Mouse (Mus musculus) layer of hippocampus, postnatal 25 days (tissue): ENCODE measurements around the gene Mettl17. TPM values are rescaled to one million over a fixed set of nuclear protein-coding genes. Genes with fewer than 3 reads are reported as not detected.
A peak's percentile ranks its signal among the peaks of the same experiment; 100 is the strongest.
"Not testable (repeated sequence)": the region's sequence is repeated elsewhere in the genome, so short reads cannot be mapped to it uniquely, and the experiment has no call there.

ENCODE experiments used
- DNase-seq, 2 experiments: peaks; one replicate each; pipeline ENCODE4 v3.0.0; 2022; ENCODE audit warnings: mixed read lengths in 2 of 2, low spot score in 1 of 2; ENCODE audit errors: extremely low spot score in 1 of 2
- microRNA-seq, 2 experiments: library from miRNA; unstranded; fragments of <30 nt; microRNA quantifications; one replicate each; pipeline ENCODE4 v1.2.0; 2021
- total RNA-seq, 2 experiments: library from RNA; stranded (reverse); gene quantifications; 2 replicates each; pipeline ENCODE4 v1.2.3; 2021

The Mettl17 gene
- total RNA-seq, 2 experiments from 2014 or later, result 25.2 to 38.9 TPM

DNA sequence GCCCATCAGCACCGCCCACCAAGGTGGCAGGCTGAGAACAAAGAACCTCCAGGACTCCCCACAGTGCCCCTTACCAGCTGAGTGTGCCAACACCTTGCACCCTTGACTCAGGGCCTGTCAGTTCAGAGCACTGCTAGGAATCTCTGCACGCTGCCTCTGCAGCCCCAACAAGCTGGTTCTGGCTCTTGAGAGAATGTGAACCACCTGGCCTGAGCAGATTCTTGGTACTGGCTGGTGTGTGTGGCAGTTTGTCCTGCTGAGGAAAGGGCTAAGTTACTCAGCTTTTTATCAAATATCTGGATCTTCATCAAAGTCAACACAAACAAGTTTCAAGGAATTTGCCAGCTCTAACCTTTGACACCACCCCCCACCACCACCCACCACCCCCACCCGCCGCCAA is 38.9 kb downstream of the Mettl17 start:
- DNase-seq, result no peak

DNA sequence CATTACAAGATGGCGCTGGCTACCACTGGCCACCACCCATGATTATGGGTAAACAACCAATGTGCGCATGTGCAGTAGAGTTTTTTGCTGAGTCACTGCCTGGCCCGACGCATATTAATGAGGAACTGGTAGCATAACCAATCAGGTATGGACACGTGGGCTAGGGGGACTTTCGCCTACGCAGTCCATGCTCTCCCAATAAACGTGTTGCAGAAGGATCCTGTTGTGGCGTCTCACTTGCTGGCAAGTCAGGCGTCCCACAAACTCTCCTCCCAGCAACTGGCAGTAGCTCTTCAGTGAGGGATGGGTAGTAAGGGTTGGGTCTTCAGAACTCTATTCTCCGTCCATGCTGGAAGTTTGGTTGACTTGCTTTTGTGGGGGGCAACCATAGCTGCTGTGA is 42.3 kb downstream of the Mettl17 start:
- DNase-seq, result not testable (repeated sequence)

DNA sequence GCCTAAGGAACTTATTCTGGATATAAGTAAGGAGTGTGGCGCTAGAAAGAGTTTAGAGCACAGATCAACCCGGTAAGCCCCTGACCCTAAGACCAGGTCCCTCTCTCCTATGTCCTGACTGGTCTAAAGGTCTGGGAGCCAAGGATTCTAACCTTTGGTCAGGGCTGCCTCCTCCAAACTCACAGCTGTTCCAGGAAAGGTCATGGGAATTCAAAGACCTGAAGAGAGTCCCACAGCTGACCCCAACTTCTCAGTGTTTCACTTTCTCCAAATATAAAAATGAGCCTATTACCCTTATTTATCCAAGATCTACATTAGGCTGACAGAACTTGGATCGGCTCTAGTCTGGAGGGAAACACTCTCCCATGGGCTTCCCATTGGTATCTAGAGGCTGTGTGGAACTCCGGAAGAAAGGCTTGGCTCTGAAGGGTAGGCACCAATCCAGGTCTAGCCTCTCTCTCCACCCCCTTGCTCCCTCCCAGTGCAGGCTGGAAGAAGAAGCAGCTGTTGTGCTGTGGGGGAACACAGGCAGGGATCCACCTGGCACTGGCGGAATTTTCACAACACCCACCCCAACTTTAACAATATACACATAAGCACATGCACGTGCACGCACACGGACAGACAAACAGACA is 44.8 kb downstream of the Mettl17 start:
- DNase-seq, result peak in 1 of 2 experiments; percentile 23

GRCm38 (mm10) chr14:51929968-51930367 is 45.3 kb downstream of the Mettl17 start:
- DNase-seq, result no peak

DNA sequence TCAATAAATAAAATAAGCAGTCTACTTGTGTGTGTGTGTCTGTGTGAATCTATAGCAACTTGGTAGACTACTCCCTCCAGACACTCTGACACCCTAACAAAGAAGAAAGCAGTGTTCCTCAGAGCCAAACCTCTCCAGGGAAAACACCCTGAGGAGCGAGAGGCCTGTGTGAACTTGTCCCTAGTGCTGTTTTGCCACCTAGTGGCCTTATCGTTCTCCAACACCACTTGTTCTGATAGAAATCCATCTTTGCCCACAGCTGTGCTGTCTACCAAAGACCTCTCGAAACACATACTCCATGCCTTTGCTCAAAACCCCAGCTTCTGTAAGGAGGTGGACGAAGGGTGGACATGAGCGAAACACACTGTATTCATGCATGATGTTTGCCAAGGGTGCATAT is 46.2 kb downstream of the Mettl17 start:
- DNase-seq, result peak in 1 of 2 experiments; percentile 41

DNA sequence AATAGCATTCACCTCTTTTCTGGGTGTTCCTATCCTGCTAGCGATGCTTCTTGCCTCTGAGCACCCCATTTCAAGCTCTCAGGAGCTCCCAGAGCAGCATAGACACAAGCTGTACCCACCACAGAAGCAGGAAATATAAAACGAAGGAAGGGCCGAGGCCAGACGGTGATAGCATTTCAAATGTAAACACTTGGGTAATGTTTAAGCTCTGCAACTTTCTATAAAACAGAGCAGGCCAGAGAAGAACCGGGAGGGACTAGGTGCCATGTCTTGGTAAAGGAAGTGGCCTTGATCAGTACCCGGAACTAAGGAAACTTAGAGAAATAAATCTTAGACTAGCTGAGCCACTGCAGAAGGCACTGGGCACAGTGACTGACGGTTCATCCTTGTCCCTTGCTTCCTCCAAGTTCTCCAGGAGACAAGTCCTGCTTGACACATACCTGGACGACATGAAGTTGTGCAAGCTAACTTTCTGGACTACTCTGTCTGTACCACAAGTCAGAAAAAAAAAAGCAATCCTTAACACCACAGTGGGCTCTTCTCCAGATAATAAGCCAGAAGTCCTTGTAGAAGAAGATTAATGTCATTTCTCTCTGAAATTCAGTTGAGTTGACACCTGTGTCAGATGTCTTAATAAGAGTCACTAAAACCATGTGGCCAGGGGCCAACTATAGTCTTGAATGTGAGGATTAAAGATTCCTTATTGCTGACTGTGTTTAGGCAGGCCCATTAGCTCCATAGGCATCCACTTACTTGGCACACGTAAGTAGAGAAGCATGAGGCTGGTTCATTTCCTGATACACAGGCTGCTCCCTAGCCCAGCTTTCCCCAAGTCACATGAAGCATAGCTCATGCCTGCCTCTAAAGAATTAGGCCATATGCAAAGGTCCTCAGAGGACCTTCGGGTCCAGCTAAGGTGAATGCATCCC is 47.7 kb downstream of the Mettl17 start:
- DNase-seq, result no peak

DNA sequence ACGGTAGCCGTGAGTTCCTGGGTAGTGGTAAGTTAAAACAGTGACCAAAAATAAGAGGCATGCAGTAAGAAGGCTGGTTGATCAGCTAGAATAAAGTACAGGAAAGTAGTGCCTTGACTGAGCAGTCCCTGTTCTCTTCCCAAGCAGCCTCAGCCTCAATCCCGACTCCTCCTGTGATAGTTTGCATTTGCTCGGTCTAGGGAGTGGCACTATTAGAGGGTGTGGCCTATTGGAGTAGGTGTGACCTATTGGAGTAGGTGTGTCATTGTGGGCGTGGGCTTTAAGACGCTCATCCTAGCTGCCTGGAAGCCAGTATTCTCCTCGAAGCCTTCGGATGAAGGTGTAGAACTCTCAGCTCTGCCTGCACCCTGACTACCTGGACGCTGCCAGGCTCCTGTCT is 54.4 kb downstream of the Mettl17 start:
- no peak for DNase-seq

DNA sequence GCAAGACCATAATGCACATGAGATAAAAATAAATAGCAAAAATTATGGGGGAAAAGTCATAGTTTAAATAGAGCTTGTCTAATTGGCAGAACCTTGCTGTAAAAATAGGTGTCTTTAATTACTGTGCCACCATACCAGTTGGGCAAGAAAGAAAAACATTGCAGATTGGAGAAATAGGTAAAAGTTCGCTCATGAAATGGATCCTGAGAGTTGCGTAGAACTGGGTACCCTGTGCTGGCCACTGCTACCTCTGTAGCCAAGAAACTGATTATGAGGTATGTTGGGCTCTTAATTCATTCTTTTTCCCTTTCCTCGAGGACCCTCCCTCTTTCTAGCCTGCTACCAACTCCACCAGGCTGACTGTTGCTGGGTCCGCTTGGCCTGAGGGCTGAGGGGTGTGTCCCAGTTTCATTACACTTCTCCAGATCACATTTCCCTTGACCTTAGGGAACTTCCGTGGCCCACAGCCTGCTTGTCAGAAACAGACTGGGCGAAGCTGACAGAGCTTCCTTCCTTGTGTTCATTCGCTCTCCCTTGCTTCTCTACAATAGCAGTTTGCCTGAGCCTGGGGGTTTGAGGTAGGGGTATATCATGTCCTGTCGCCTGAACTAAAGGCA is 56.4 kb downstream of the Mettl17 start:
- DNase-seq, result no peak

GRCm38 (mm10) chr14:51941577-51941976 is 56.9 kb downstream of the Mettl17 start:
- no peak for DNase-seq

GRCm38 (mm10) chr14:51942236-51942635 is 57.6 kb downstream of the Mettl17 start:
- DNase-seq, result no peak

Small RNAs within 50 kb of the gene (microRNA-seq; reads per million reads assigned to microRNA genes)
- 0 reads per million in 2 experiments for gene Gm27375

Other genes starting within 250 kb of the Mettl17 start
- not detected for gene Gm4181, start 249.2 kb upstream of the Mettl17 start, total RNA-seq
- not detected for gene Gm17079, start 189.4 kb upstream of the Mettl17 start, total RNA-seq
- gene Gm5800, start 167.7 kb upstream of the Mettl17 start, total RNA-seq, result not detected
- gene Ang4, start 111.3 kb upstream of the Mettl17 start, total RNA-seq, result not detected
- not detected for gene AY358078, start 84.8 kb upstream of the Mettl17 start, total RNA-seq
- gene Ear6, start 31.1 kb upstream of the Mettl17 start, total RNA-seq, result not detected
- 1 to 10 TPM; 4.8 to 6.6 TPM for gene Slc39a2, start 8.0 kb downstream of the Mettl17 start, total RNA-seq
- 100 to 1,000 TPM; 823 to 845 TPM for gene Ndrg2, start 29.3 kb downstream of the Mettl17 start, total RNA-seq
- not detected for gene Tppp2, start 33.6 kb downstream of the Mettl17 start, total RNA-seq
- not detected for gene Rnase13, start 37.9 kb downstream of the Mettl17 start, total RNA-seq
- 10 to 100 TPM; 27.1 to 40.5 TPM for gene Arhgef40, start 99.9 kb downstream of the Mettl17 start, total RNA-seq
- 1 to 10 TPM in 1 of 2 experiments, under 1 TPM in 1; 0.54 to 1.8 TPM for gene Tmem253, start 130.8 kb downstream of the Mettl17 start, total RNA-seq
- gene Zfp219, start 135.9 kb downstream of the Mettl17 start, total RNA-seq, result 10 to 100 TPM; 36.0 to 39.0 TPM
- not detected for gene Olfr221, start 157.6 kb downstream of the Mettl17 start, total RNA-seq
- gene Hnrnpc, start 219.2 kb downstream of the Mettl17 start, total RNA-seq, result 100 to 1,000 TPM; 253 to 273 TPM
- 1 to 10 TPM in 1 of 2 experiments, under 1 TPM in 1; 0.84 to 1.9 TPM for gene Rpgrip1, start 225.9 kb downstream of the Mettl17 start, total RNA-seq